Mouse (Mus musculus): ENCODE measurements around the gene Jmjd4.

- TF ChIP-seq RAD21 (IDR thresholded peaks at IDR 0.05; ENCODE audit: low read depth, low read length) = no peak
- TF ChIP-seq USF2 (conservative IDR thresholded peaks at IDR 0.05; ENCODE audit: low read depth, low read length) = no peak
- TF ChIP-seq MXI1 (IDR thresholded peaks at IDR 0.05; ENCODE audit: low read depth, low read length) = no peak
- no peak for TF ChIP-seq CTCF (conservative IDR thresholded peaks at IDR 0.05 in 1 of 2, IDR thresholded peaks at IDR 0.05 in 1 of 2; ENCODE audit: low read depth in 2 of 2, low read length in 2 of 2)
- no peak for TF ChIP-seq ZMIZ1 (IDR thresholded peaks at IDR 0.05; ENCODE audit: low read depth, low read length)
These were observed 7.0 kb downstream of the Jmjd4 start for GRCm38 (mm10) chr11:59456891-59457290.

Data from CH12.LX (cell line).